Mouse (Mus musculus) gastrocnemius, postnatal 14 days (tissue): ENCODE measurements around the gene Clca3a2. TPM values are rescaled to one million over a fixed set of nuclear protein-coding genes. Genes with fewer than 3 reads are reported as not detected.
"Not testable (repeated sequence)": the region's sequence is repeated elsewhere in the genome, so short reads cannot be mapped to it uniquely, and the experiment has no call there.

ENCODE experiments used
- DNase-seq: peaks from one replicate; pipeline ENCODE4 v3.0.0; 2021; ENCODE audit warnings: mixed read lengths
- intact Hi-C: fragments of 180-260 bp; cut with DNase I; formaldehyde crosslinking; loops from one replicate; pipeline ENCODE4 v1.15.1; 2025; ENCODE audit warnings: low total_unique reads
- total RNA-seq, 2 experiments: library from RNA; stranded (reverse); gene quantifications; 2 replicates each; pipeline ENCODE4 v1.2.3; 2021

The Clca3a2 gene
- total RNA-seq, 2 experiments from 2014 or later: not detected

GRCm38 (mm10) chr3:144749062-144749963 is 70.0 kb downstream of the Clca3a2 start:
- DNase-seq, intact Hi-C loops: not testable (repeated sequence)

DNA sequence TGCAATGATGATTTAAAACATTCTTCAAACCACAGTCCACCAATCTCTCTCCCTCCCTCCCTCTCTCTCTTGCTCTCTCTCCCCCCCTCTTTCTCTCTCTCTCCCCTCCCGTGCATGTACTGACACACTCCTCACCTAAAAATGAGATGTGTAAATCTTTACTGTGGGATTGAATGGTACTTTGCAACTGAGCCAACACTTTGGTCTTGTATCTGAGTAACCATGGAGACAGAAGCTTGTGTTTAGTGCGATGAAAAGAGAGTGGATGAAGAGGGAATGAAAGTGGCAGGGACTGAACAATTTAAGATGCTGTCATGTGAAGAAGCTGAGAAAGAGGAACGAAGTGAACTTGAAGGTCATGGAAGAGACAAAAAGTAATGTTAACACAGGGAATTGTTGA is 71.6 kb downstream of the Clca3a2 start:
- intact Hi-C loops, DNase-seq: not testable (repeated sequence)

Other genes with a start within 250 kb of the Clca3a2 start
- gene Hs2st1, start 249.3 kb downstream of the Clca3a2 start, total RNA-seq: 10 to 100 TPM; 13.7 to 17.6 TPM
- gene Selenof, start 249.2 kb downstream of the Clca3a2 start, total RNA-seq: 100 to 1,000 TPM; 150 to 172 TPM
- 100 to 1,000 TPM; 269 to 286 TPM for gene Sh3glb1, start 99.2 kb downstream of the Clca3a2 start, total RNA-seq
- under 1 TPM; 0.06 to 0.09 TPM for gene Clca3a1, start 58.5 kb downstream of the Clca3a2 start, total RNA-seq
- gene Clca3b, start 29.9 kb upstream of the Clca3a2 start, total RNA-seq: not detected
- gene Clca4b, start 113.0 kb upstream of the Clca3a2 start, total RNA-seq: not detected
- gene Clca4a, start 155.6 kb upstream of the Clca3a2 start, total RNA-seq: not detected
- not detected for gene Clca1, start 213.3 kb upstream of the Clca3a2 start, total RNA-seq